Mouse (Mus musculus) MEL (cell line): ENCODE measurements at regions not wholly inside any gene's neighbourhood (a gene's known extent, or its start where the extent isn't known, plus 50 kb on each side); places are given as distances from the start of the nearest gene placed in this dataset.
A peak's percentile ranks its signal among the peaks of the same experiment; 100 is the strongest.

ENCODE experiments used
- CHD2 ChIP-seq: IDR thresholded peaks from 2 replicates; pipeline ENCODE4 v1.6.1; 2011; ENCODE audit warnings: low read length, improper control_type of control experiment
- EP300 ChIP-seq, 2 experiments: IDR thresholded peaks; 2 replicates each; pipeline ENCODE4 v1.6.1; 2011; ENCODE audit warnings: improper control_type of control experiment in 2 of 2, low read length in 2 of 2, low read depth in 1 of 2, mild to moderate bottlenecking in 1 of 2
- MAFK ChIP-seq: IDR thresholded peaks from 2 replicates; pipeline ENCODE4 v1.6.1; 2011; ENCODE audit warnings: low read depth, mild to moderate bottlenecking, low read length, improper control_type of control experiment, borderline replicate concordance
- MAX ChIP-seq: IDR thresholded peaks from 2 replicates; pipeline ENCODE4 v1.6.1; 2011; ENCODE audit warnings: low read length, improper control_type of control experiment
- ZC3H11A ChIP-seq: IDR thresholded peaks from 2 replicates; pipeline ENCODE4 v1.6.1; 2012; ENCODE audit warnings: low read depth, mild to moderate bottlenecking, inconsistent platforms, low read length, improper control_type of control experiment

DNA sequence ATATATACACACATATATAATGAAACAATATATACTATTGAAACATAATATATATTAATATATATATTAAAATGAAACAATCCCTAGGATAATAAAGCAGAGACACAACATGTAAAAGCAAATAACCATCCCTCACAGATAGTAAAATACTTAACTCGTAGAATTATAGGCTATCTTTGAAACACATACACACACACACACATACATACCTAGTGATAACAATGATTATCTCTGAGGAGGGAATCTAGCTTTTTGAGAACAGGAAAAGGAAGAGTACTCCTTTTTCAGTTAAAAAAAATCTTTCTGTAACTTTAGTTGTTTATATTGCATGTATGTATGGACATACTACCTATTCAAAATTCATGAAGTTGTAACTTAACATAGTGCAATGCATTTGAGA is 79.1 kb upstream of the Tank start:
- TF ChIP-seq ZC3H11A (no peak), CHD2 (no peak), EP300 (IDR thresholded peaks at IDR 0.05; ENCODE audit: low read depth in 1 of 2, low read length in 2 of 2) (peak; percentile 55 to 62; a peak in 3 of 4 replicates), MAFK (no peak), MAX (no peak)
